Mouse (Mus musculus): ENCODE data around the gene Cib2.
"Not testable (repeated sequence)": the region's sequence is repeated elsewhere in the genome, so short reads cannot be mapped to it uniquely, and the experiment has no call there.

- TF ChIP-seq POLR2A (IDR thresholded peaks at IDR 0.05; ENCODE audit: low read depth, low read length); CTCF (IDR thresholded peaks at IDR 0.05; ENCODE audit: borderline replicate concordance, insufficient read depth, low read length): not testable (repeated sequence)
These were observed 33.6 kb upstream of the Cib2 start for GRCm38 (mm10) chr9:54593652-54594051.

Data from embryonic fibroblast, embryonic 13.5 days (primary cell).